Mouse (Mus musculus) kidney, postnatal 0 days (tissue): ENCODE results near the gene Ghr. TPM values are rescaled to one million over a fixed set of nuclear protein-coding genes. Genes with fewer than 3 reads are reported as not detected.

ENCODE experiments used
- ATAC-seq: fragments of 200-750 bp; cut with Nextera tagmentation; replicated peaks from 2 replicates; pipeline ENCODE4 v1.8.0; 2017; ENCODE audit warnings: low read depth, moderate number of reproducible peaks, moderate TSS enrichment, moderate library complexity; ENCODE audit not compliant: low FRiP score
- DNase-seq: peaks from one replicate; pipeline ENCODE4 v3.0.0-alpha.2; 2016; ENCODE audit warnings: low spot score
- H3K27ac ChIP-seq: fragments of 300-500 bp; sonication (generic); 2 replicates; pipeline ENCODE4 v1.5.1; 2014; ENCODE audit warnings: mild to moderate bottlenecking
- H3K27me3 ChIP-seq: fragments of 300-500 bp; sonication (generic); 2 replicates; pipeline ENCODE4 v1.6.1; 2014; ENCODE audit warnings: low read length, mixed read lengths; ENCODE audit not compliant: insufficient read depth
- H3K36me3 ChIP-seq: fragments of 300-500 bp; sonication (generic); 2 replicates; pipeline ENCODE4 v1.6.1; 2014; ENCODE audit warnings: low read length, mixed read lengths; ENCODE audit not compliant: insufficient read depth
- H3K4me1 ChIP-seq: fragments of 300-500 bp; sonication (generic); replicated peaks from 2 replicates; pipeline ENCODE4 v1.6.1; 2014; ENCODE audit warnings: antibody characterized with exemption, low read length, mixed read lengths; ENCODE audit not compliant: insufficient read depth
- H3K4me2 ChIP-seq: fragments of 300-500 bp; sonication (generic); 2 replicates; pipeline ENCODE4 v1.6.1; 2014; ENCODE audit warnings: mild to moderate bottlenecking, low read length, moderate library complexity, mixed read lengths
- H3K4me3 ChIP-seq: fragments of 300-500 bp; sonication (generic); replicated peaks from 2 replicates; pipeline ENCODE4 v1.5.1; 2014; ENCODE audit warnings: low read depth, low read length
- H3K9ac ChIP-seq: fragments of 300-500 bp; sonication (generic); 2 replicates; pipeline ENCODE4 v1.6.1; 2014; ENCODE audit warnings: low read depth, low read length
- H3K9me3 ChIP-seq: fragments of 300-500 bp; sonication (generic); replicated peaks from 2 replicates; pipeline ENCODE4 v1.6.1; 2016; ENCODE audit warnings: low read length, inconsistent platforms, mixed read lengths
- CTCF ChIP-seq: IDR thresholded peaks from 2 replicates; pipeline ENCODE4 v1.5.1; 2016; ENCODE audit warnings: antibody characterized with exemption, low read depth, mild to moderate bottlenecking, moderate library complexity
- WGBS: fragments of 180-500 bp; shearing (Covaris S2); extraction: QIAGEN DNeasy Blood & Tissue Kit; methylation state at CpG from one replicate; pipeline ENCODE4 v1.1.7; 2014; 5-methylcytosine and 5-hydroxymethylcytosine counted together
- polyA plus RNA-seq: library from polyadenylated mRNA; unstranded; fragments of >200 nt; fragmentation: Nextera tagmentation; extraction: Ambion mirVana; gene quantifications from 2 replicates; pipeline ENCODE4 v1.2.1, GENCODE M21; 2015

Ghr gene
- polyA plus RNA-seq, 1 experiment from 2014 or later = 82.6 TPM

DNA sequence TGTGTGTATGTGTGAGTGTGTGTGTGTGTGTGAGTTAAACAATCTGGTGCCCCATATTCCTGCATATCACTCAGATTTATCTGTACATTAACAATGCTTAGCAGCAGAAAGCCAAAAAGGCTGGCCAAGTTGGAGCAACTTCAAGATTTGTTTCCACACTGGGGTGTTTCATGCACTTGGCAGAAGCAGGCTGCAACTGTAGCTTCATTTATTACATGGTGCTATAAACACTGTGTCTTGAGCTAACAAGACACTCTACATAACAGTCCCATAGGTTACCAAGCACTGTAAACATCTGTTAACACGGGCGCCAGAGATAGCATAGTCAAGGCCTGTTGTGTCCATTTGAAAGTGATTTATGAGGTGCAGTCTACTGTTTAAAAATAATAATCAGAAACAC lies 3.1 kb downstream of the Ghr start:
- Histone ChIP-seq H3K9ac (no peak overlapping the region), H3K27ac (no peak overlapping the region), H3K4me2 (peak overlapping the region; percentile 42), H3K27me3 (no peaks in the 10 kb centered on the region), H3K36me3 (no peaks in the 10 kb centered on the region), H3K9me3 (no peaks in the 10 kb centered on the region), H3K4me3 (no peak overlapping the region), H3K4me1 (no peaks in the 10 kb centered on the region)
- ATAC-seq = no peak
- TF ChIP-seq CTCF = no peak
- no peak for DNase-seq
- WGBS = 38% methylated on average over 2 of the region's 2 CpGs

DNA sequence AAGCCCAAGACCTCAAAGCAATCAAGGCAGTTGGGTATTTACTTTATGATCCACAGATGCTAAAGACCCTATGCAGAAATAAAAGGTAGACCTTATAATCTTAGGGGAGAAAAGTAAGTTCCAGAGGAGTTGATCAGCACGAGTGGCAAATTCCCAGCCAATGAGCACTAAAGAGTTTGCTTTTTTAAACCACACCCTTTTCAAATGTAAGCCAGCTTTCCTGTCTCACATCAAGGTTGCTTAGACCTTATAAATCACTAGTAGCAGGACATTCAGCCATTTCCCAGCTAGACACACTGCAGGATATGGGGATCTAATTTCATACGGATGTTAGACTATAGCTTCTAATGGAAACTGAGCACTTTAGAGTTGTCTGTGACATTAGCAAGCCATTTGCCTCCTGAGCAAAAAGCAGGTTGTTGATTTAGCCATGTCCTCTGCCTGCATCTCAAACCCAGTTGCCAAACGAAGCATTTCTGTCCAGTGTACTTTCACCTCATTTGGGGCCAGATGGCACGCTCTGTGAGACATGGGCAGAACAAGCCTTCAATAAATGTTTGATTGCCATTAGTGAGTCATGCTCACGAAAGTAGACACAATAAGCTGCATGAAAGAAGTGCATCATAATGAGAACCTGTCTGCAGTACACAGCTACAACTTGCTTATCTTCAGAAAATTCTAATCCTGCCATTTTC lies 4.9 kb downstream of the Ghr start:
- Histone ChIP-seq H3K27me3 (no peaks in the 10 kb centered on the region), H3K4me1 (no peaks in the 10 kb centered on the region), H3K9me3 (no peaks in the 10 kb centered on the region), H3K4me2 (no peak overlapping the region), H3K9ac (no peak overlapping the region), H3K27ac (0 out of 2 replicates have a peak overlapping the region, but pooled peaks have one; percentile 25), H3K36me3 (no peaks in the 10 kb centered on the region), H3K4me3 (no peak overlapping the region)
- WGBS = 45% methylated on average over 5 of the region's 5 CpGs
- no peak for DNase-seq
- no peak for ATAC-seq
- no peak for TF ChIP-seq CTCF

DNA sequence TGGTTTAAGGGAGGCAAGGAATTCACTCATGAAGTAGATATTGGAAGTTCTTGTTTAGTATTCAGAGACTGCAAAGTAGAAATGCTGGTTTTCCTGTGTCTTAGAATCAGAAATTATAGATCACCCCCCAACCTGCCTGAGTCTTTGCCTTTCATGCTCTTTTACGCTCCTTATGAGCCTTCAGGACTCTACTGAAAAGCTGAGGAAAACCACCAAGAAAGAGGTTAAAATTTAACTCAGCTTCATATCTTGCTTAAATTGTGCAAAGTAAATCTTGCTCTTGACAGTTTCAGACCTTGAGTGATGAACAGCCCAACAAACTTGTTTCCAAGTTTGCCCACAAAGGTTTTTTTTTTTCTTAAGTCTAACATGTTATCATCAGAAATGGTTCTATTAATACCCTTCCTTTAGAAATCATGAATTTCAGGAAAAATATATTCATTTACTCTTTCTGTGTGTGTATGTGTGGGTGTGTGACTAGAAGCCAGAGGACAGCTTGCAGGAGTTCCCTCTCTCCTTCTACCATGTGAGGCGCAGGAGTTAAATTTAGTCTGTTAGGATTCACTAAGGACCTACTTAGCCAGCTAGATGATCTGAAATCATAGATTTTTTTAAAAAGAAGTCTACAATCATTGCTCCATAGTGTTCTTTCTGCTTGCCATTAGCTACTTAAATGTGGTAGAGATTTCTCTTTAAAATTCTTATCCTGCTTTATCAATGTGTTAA lies 14.0 kb downstream of the Ghr start:
- ATAC-seq = no peak

DNA sequence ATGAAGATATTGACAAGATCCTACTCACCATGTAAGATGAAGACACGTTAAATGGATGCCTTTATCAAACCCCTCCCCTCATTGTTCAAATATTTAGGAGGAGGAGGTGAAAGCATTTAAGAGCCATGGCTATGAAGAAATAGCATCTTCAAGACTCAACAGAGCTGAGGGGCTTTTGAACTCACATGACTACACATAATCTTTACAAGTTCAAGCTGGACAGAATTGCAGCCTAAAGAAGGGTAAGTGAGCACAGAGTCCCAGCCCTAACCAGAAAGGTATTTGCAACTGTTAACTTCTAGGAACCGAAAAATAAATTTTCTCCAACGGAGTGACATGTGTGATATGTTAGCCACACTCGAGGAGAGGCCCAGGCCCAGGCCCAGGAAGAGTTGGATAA lies 18.7 kb downstream of the Ghr start:
- Histone ChIP-seq H3K4me2 (peak overlapping the region; percentile 10; the same call in 1 of the 2 replicates), H3K27me3 (no peaks in the 10 kb centered on the region), H3K27ac (no peak overlapping the region), H3K36me3 (no peaks in the 10 kb centered on the region), H3K4me3 (no peak overlapping the region), H3K9ac (no peak overlapping the region), H3K4me1 (no peaks in the 10 kb centered on the region), H3K9me3 (no peaks in the 10 kb centered on the region)
- no peak for TF ChIP-seq CTCF
- ATAC-seq (no peak), DNase-seq (peak; percentile 48)
- 40% methylated on average over 4 of the region's 4 CpGs for WGBS

More for the DNA sequence above, 14.0 kb downstream of the Ghr start:
- no peak overlapping the region for H3K4me2 ChIP-seq
- H3K36me3 ChIP-seq = no peaks in the 10 kb centered on the region
- H3K27me3 ChIP-seq = no peaks in the 10 kb centered on the region
- H3K9me3 ChIP-seq = no peaks in the 10 kb centered on the region
- H3K27ac ChIP-seq = no peak overlapping the region
- H3K9ac ChIP-seq = no peak overlapping the region
- no peak for TF ChIP-seq CTCF
- H3K4me1 ChIP-seq = no peaks in the 10 kb centered on the region
- WGBS = 70% methylated on average over 2 of the region's 2 CpGs
- H3K4me3 ChIP-seq = no peak overlapping the region
- DNase-seq = no peak

DNA sequence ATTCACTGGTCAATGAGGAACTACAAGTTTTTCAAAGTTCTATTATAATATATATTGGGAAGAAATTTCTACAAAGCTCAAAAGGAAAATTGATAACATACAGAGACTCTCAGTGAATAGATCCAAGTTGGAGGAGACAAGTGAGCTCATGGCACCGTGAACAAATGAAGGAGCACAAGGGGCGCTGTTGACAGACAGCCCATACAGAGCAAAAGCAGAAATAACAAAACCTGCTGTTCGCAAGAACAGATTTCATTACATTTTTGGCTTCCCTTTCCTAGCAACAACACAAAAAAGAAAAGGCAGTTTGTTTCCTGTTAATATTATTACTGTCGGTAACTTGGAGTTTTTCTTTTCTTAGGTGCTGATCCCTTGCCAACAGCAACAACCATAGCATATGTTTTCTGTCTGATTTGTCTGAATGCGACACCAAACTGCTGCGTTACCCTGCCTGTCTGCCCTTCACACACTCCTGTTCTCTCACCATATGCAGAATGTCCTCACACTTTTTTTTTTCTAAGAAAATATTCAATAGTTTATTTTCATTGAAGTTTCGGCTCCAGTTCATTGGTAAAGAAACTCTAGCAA lies 19.3 kb downstream of the Ghr start:
- 0 out of 2 replicates have a peak, but pooled peaks have one; percentile 19 for TF ChIP-seq CTCF
- H3K4me1 ChIP-seq = no peaks in the 10 kb centered on the region
- DNase-seq (peak; percentile 80), ATAC-seq (no peak)
- no peaks in the 10 kb centered on the region for H3K9me3 ChIP-seq
- H3K9ac ChIP-seq = no peak overlapping the region
- no peak overlapping the region for H3K27ac ChIP-seq
- H3K4me3 ChIP-seq = no peak overlapping the region
- H3K36me3 ChIP-seq = no peaks in the 10 kb centered on the region
- no peaks in the 10 kb centered on the region for H3K27me3 ChIP-seq
- 32% methylated on average over 7 of the region's 7 CpGs for WGBS
- H3K4me2 ChIP-seq = peak overlapping the region; percentile 10

DNA sequence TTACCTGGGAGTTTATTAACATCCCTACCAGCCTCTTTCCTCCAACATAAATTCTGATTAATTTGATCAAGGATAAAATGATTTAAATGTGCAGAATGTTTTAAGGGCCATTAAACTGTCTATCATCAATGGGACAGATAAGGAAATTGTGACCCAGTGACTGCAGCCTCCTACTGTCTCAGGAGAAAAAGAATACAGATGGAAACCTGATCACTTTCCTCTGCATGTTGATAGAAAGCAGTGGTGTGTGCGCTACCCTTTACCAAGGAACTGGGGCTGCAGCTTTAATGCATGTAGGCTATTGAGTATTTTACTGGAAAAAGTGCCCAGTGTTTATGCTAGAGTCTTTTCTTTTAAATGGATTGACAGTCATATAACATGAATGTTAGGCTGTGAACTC lies 19.8 kb downstream of the Ghr start:
- DNase-seq = peak; percentile 62
- 50% methylated on average over 1 of the region's 1 CpGs for WGBS
- Histone ChIP-seq H3K9me3 (no peaks in the 10 kb centered on the region), H3K4me2 (0 out of 2 replicates have a peak overlapping the region, but pooled peaks have one; percentile 10), H3K9ac (no peak overlapping the region), H3K27me3 (no peaks in the 10 kb centered on the region), H3K4me1 (no peaks in the 10 kb centered on the region), H3K27ac (no peak overlapping the region), H3K4me3 (no peak overlapping the region), H3K36me3 (no peaks in the 10 kb centered on the region)
- TF ChIP-seq CTCF = no peak
- ATAC-seq = no peak
